Mouse (Mus musculus) thymus, adult 18-20 months (tissue): ENCODE measurements around the gene Gng12.
"Not testable (repeated sequence)": the region's sequence is repeated elsewhere in the genome, so short reads cannot be mapped to it uniquely, and the experiment has no call there.

ENCODE experiments used
- DNase-seq, 2 experiments: peaks; one replicate each; pipeline ENCODE4 v3.0.0; 2022; ENCODE audit warnings: mixed read lengths in 2 of 2

The Gng12 gene

GRCm38 (mm10) chr6:66958466-66959235, 62.5 kb downstream of the Gng12 start:
- no peak for DNase-seq

DNA sequence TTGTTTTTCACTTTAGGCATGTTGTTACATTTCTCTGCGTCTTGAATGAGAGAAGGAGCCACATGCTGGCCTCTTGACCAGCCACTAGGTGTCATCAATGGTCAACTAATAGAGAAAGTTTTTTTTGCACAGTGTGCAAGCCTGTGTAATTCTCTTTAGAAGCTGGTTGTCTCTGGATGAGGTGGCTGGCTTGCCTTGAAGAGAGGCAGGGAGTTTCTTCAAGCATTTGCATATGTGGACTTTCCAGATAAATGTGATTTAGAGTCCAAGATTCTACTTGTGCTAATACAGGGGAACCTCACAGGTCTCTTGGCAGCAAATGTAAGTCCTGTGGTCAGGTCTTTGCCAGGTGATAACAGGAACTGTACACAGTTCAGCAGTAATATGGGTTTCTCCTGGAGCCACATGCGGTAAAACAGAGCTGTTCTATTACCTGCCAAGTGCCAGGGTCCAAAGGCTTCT, 66.4 kb downstream of the Gng12 start:
- DNase-seq, result no peak

DNA sequence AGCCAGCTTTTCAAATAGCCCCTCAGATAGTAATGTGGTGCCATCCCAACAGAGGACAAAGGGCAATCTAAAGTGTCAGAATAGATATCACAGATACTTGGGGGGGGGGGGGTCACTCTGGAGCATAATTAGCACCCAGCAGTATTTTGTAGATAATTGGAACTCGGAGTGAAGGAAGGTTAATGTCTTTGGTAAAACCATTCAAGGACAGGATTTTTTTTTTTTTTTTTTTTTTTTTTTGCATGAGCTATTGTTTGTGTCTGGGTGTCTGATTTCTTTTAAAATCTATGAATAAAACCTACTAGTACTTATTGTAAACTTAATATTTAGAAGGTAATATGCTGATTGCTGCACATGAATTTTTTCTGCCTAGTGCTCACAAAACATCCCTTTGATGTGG, 66.9 kb downstream of the Gng12 start:
- no peak for DNase-seq

DNA sequence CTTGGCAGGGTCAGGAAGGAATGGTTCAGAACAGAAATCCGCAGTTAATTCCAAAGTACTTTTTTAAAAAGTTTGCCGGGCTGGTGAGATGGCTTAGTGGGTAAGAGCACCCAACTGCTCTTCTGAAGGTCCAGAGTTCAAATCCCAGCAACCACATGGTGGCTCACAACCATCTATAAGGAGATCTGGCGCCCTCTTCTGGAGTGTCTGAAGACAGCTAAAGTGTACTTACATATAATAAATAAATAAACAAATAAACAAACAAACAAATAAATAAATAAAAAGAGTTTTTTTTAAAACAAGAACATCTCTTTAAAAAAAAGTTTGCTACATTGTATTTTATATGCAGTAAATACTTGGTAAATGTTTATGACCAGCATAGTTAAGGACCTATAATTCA, 67.5 kb downstream of the Gng12 start:
- DNase-seq, result not testable (repeated sequence)

DNA sequence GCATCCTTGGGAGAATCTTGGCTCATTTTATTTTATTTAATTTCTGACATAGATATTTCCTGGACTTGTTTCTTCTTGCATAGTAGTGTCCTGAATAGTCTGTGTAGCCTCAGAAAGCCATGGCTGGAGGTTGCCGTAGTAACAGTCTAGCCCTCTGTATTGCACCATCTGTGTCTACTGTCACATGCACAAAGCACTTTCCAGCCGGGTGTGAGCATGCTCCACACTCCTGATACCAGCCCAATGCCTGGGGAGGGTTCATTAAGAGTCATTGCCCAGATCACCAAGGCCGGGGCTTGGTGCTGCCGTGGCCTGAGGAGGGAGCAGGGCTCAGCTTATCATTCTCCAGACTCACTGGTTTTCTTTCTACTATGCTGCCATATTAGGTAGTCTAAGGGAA, 68.0 kb downstream of the Gng12 start:
- DNase-seq, result no peak

- no peak for DNase-seq
These were observed 69.0 kb downstream of the Gng12 start for GRCm38 (mm10) chr6:66965203-66965602.

- no peak for DNase-seq
These were observed 71.6 kb downstream of the Gng12 start for GRCm38 (mm10) chr6:66967788-66968187.

GRCm38 (mm10) chr6:66969446-66969845, 73.2 kb downstream of the Gng12 start:
- no peak for DNase-seq

DNA sequence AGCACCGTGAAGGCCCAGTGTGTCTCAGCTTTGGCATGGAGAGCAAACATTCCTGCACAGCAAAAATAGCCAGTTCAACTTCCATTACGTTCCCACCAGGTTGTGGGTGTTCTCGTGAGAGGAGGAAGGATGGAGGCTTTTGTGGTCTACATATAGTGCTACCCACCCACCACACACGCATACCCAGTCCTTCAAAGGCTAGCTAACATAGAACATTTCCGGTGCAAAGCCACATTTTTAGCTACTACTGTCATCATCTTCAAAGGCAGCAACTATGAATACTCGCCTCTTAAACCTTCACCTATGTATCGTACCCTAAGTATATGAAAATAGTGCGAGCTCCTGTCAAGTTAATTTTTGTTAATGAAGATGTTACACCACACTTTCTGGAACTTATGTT, 76.1 kb downstream of the Gng12 start:
- peak in 1 of 2 experiments; percentile 19 for DNase-seq

- peak in 1 of 2 experiments; percentile 9 for DNase-seq
These were observed 77.0 kb downstream of the Gng12 start for GRCm38 (mm10) chr6:66973180-66973579.

- no peak for DNase-seq
These were observed 79.3 kb downstream of the Gng12 start for GRCm38 (mm10) chr6:66975522-66975921.

- no peak for DNase-seq
These were observed 83.0 kb downstream of the Gng12 start for GRCm38 (mm10) chr6:66979197-66979596.

GRCm38 (mm10) chr6:66980040-66980439, 83.8 kb downstream of the Gng12 start:
- DNase-seq, result no peak

GRCm38 (mm10) chr6:66981366-66981765, 85.2 kb downstream of the Gng12 start:
- no peak for DNase-seq

DNA sequence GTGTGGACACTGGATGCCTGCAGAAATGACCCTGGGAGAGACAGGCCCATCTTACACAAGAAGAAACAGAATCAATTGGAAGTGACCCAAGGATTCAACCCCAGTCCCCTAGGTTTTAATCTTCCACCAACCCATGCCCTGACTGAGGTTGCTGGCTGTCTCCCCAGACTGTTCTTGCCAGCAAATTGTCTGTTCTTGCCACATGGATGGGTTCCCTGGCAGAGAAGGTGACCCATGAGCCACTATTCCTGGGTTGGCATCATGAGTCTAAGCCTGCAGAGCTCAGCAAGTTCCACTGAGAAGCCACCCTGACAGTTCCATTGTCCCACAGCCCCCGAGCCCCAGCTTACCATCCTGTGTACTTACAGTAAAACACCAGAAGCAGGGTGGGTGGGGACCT, 85.7 kb downstream of the Gng12 start:
- DNase-seq, result no peak

GRCm38 (mm10) chr6:66984079-66984478, 87.9 kb downstream of the Gng12 start:
- DNase-seq, result no peak

- no peak for DNase-seq
These were observed 88.5 kb downstream of the Gng12 start for GRCm38 (mm10) chr6:66984672-66985071.

DNA sequence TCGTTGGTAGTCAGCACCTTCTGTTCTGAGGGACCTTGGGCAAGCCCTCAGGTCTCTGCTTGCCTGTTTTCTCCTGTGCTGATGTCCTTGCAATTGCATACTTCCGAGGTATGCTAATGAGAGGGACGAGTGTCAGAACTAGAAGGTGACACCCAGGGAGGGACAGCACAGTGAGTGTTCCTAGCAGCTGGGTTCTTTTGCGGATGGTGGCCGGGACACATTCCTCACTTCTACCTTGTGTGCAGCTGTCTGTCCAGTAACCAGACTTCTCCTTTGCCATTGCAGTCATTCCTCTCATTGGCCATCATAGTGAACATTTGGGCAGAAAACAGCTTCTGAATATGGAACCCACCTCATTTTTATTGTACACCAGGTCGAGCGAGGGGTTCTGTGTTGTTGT, 89.3 kb downstream of the Gng12 start:
- no peak for DNase-seq

DNA sequence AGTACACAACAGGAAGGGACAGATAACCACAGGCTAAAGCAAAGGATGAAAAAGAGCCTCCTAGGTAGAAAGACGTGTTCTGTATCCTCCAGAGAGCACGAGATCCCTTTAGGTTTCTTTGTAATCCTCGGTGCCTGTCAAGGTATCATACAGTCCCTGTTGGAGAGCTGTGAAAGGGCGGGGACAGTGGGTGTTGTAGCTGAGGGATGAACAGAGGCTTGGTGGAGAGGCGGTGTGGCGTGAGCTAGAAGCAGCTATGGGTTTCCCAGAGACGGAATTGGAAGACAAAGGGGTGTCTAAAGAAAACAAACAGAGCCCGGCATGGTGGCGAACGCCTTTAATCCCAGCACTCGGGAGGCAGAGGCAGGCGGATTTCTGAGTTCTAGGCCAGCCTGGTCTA, 89.9 kb downstream of the Gng12 start:
- no peak for DNase-seq

- DNase-seq, result peak; percentile 22 to 35
These were observed 91.4 kb downstream of the Gng12 start for GRCm38 (mm10) chr6:66987643-66988042.

- no peak for DNase-seq
These were observed 92.2 kb downstream of the Gng12 start for GRCm38 (mm10) chr6:66988363-66988762.

- DNase-seq, result no peak
These were observed 92.8 kb downstream of the Gng12 start for GRCm38 (mm10) chr6:66989037-66989436.

DNA sequence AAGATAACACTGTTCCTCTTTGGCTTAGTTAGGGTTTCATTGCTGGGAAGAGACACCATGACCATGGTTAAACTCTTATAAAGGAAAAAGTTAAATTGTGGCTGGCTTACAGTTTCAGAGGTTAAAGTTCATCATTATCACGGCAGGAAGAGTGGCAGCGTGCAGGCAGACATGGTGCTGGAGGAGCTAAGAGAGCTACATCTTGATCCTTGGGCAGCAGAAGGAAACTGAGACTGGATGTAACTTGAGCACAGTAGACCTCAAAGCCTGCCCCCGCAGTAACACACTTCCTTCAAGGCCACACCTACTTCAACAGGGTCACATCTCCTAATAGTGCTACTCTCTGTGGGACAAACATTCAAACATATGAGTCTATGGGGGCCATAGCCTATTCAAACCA, 93.3 kb downstream of the Gng12 start:
- no peak for DNase-seq

- DNase-seq, result no peak
These were observed 96.0 kb downstream of the Gng12 start for GRCm38 (mm10) chr6:66992232-66992631.

GRCm38 (mm10) chr6:66992786-66993185, 96.6 kb downstream of the Gng12 start:
- DNase-seq, result no peak
